Mouse (Mus musculus) kidney, adult 2 months (tissue): Measurements from ENCODE around the gene Gm17402. TPM values are rescaled to one million over a fixed set of nuclear protein-coding genes. Genes with fewer than 3 reads are reported as not detected.

ENCODE experiments used
- DNase-seq: peaks from one replicate; pipeline ENCODE4 v3.0.0; 2021
- H3K27ac ChIP-seq: fragments of 200-500 bp; 2 replicates; pipeline ENCODE4 v1.5.1; 2012; ENCODE audit warnings: low read depth, low read length, control low read depth, inconsistent platforms; ENCODE audit not compliant: insufficient read depth
- H3K27me3 ChIP-seq: fragments of 200-500 bp; replicated peaks from 2 replicates; pipeline ENCODE4 v1.6.1; 2012; ENCODE audit warnings: mild to moderate bottlenecking, moderate library complexity, low read length, inconsistent platforms; ENCODE audit not compliant: control insufficient read depth, insufficient read depth
- H3K36me3 ChIP-seq: fragments of 200-500 bp; 2 replicates; pipeline ENCODE4 v1.6.1; 2012; ENCODE audit warnings: mild to moderate bottlenecking, moderate library complexity, low read length, inconsistent platforms; ENCODE audit not compliant: control insufficient read depth, insufficient read depth
- H3K4me1 ChIP-seq: fragments of 200-500 bp; 2 replicates; pipeline ENCODE4 v1.6.1; 2011; ENCODE audit warnings: low read length; ENCODE audit not compliant: control insufficient read depth, insufficient read depth
- H3K4me3 ChIP-seq: fragments of 200-500 bp; 2 replicates; pipeline ENCODE4 v1.5.1; 2011; ENCODE audit warnings: mild to moderate bottlenecking, low read depth, low read length, control low read depth; ENCODE audit not compliant: insufficient read depth
- CTCF ChIP-seq: fragments of 200-500 bp; conservative IDR thresholded peaks from 2 replicates; pipeline ENCODE4 v1.5.1; 2011; ENCODE audit warnings: low read depth, mild to moderate bottlenecking, control low read depth, low read length, moderate library complexity, mixed read lengths; ENCODE audit not compliant: insufficient read depth, insufficient read length
- POLR2A ChIP-seq: fragments of 200-500 bp; IDR thresholded peaks from one replicate; pipeline ENCODE4 v1.6.1; 2011; ENCODE audit warnings: low read depth, low read length, control low read depth
- WGBS: fragments of 180-500 bp; shearing (Covaris S2); methylation state at CpG from one replicate; pipeline ENCODE4 v1.1.7; 2018; 5-methylcytosine and 5-hydroxymethylcytosine counted together
- polyA plus RNA-seq: library from polyadenylated mRNA; depleted of rRNA; stranded (reverse); fragments of >200 nt; gene quantifications from 2 replicates; pipeline ENCODE4 v1.2.3, GENCODE M21; 2012; rRNA removed

Gene Gm17402
- polyA plus RNA-seq, 1 experiment: not detected

DNA sequence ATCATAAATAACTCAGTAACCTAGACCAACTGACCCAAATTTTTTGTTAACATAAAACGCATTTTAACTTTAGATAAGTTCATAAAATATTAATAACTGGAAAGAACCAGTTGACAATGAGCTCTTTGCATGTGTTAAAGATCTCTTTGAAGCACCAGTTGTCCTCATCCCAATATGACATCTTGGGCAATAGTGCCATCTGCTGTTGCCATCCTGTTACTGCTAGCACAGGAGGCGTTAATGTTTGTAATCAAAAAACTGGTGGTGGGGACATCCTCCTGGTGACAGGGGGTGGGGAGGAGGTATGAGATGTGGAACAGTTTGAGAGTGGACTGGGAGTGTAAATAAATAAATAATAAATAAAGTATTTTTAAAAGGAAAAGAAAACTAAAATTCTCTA, 30.4 kb downstream of the Gm17402 start:
- WGBS: 12% methylated on average over 2 of the region's 2 CpGs
- no peaks in the 10 kb centered on the region for H3K27me3 ChIP-seq
- no peak for TF ChIP-seq POLR2A
- TF ChIP-seq CTCF: peak; percentile 60

DNA sequence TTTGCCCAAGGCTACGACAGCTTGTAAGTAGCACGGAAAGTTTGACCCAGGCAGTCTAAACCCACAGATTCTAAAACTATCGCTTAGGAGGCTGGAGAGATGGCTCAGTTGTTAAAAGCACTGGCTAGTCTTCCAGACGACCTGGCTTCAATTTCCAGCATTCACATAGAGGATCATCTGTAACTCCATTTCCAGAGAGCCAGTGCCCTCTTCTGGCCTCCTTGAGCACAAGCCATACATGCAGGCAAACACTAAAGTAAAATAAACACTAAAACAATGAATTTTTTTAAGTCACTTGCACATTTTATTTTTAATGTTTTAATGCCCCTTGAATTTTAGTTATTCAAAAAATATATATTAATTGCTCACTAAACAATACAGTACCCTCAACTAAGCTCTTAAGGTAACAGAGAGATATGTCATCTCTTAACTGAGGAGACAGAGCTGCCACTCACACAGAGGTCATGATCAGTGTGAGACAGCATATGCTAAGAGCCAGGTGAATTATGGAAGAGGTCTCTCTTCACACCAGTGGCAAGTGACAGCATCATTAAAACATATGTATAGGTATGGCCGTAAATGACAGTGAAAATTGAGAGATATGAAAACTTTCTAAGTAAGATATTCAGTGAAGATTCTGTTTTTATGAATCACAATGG, 31.8 kb downstream of the Gm17402 start:
- 67% methylated on average over 5 of the region's 5 CpGs for WGBS
- Histone ChIP-seq H3K27me3 (no peaks in the 10 kb centered on the region), H3K36me3 (no peaks in the 10 kb centered on the region), H3K27ac (no peak overlapping the region), H3K4me3 (no peak overlapping the region), H3K4me1 (no peaks in the 10 kb centered on the region)
- TF ChIP-seq CTCF (peak; percentile 53), POLR2A (no peak)
- no peak for DNase-seq

More for the DNA sequence above, 30.4 kb downstream of the Gm17402 start:
- no peak overlapping the region for H3K4me3 ChIP-seq
- H3K36me3 ChIP-seq: no peaks in the 10 kb centered on the region
- no peaks in the 10 kb centered on the region for H3K4me1 ChIP-seq
- DNase-seq: peak; percentile 53
- no peak overlapping the region for H3K27ac ChIP-seq

DNA sequence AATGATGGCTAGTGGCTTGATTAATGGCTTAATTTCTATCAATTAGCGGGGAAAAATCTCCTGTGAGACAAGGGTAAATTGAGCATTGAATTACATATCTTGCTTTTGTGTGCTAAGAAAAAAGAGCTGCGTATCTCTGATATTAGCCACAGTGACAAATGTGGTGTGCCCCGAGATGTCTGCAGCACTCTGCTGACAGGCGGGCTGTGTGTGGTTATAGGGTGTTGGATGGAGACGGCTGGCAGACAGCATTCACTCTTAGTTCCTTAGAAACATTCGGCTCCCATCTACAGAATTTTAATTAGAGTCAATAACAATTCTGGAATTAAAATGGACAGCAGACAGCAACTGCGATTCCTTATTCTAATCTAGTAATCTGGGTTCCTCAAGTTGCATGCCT, 34.0 kb downstream of the Gm17402 start:
- Histone ChIP-seq H3K27ac (no peak overlapping the region), H3K4me1 (no peaks in the 10 kb centered on the region), H3K27me3 (no peaks in the 10 kb centered on the region), H3K4me3 (no peak overlapping the region), H3K36me3 (no peaks in the 10 kb centered on the region)
- DNase-seq: no peak
- no peak for TF ChIP-seq CTCF
- no peak for TF ChIP-seq POLR2A
- WGBS: 88% methylated on average over 7 of the region's 7 CpGs

DNA sequence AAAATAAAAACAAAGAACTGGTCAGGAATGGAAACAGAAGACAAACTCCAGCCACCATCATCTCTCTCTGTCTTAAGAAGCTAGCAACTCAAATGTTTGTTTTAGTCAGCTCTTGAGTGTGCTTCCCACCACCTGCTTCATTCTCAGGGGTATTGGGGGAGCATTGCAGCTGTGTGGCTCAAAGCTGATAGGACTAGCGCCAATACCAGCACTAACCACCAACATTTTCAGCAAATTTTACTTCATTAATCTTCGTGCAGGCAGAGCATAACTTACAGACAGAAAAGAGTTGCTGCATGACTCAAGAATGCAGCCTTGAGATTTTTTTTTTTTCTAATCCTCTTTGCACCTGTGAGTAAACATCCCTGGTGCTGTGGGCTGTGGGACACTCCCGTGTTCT, 35.4 kb downstream of the Gm17402 start:
- 69% methylated on average over 3 of the region's 3 CpGs for WGBS
- H3K4me3 ChIP-seq: no peak overlapping the region
- H3K27me3 ChIP-seq: no peaks in the 10 kb centered on the region
- H3K27ac ChIP-seq: no peak overlapping the region
- no peak for DNase-seq
- H3K4me1 ChIP-seq: no peaks in the 10 kb centered on the region
- TF ChIP-seq POLR2A: no peak
- TF ChIP-seq CTCF: no peak
- no peaks in the 10 kb centered on the region for H3K36me3 ChIP-seq

DNA sequence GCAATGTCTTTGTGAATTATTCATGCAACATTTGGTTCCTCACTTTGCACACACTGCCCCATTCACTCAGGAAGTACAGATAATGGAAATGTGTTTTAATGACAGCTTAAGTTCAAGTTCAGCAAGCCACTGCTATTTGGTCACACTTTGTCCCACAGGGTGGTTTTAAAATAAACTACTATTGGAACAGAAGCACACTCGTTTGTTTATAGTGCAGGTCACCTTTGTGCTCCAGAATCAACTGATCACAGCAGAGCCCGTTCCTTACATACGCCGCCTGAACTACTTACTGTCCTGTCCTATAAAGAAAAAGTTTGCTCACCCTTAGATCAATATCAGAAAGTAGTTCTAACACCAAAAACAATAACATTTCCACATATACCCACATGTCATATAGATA, 52.5 kb downstream of the Gm17402 start:
- Histone ChIP-seq H3K4me3 (no peak overlapping the region), H3K36me3 (no peaks in the 10 kb centered on the region), H3K27me3 (no peaks in the 10 kb centered on the region), H3K27ac (no peak overlapping the region), H3K4me1 (no peaks in the 10 kb centered on the region)
- no peak for DNase-seq
- WGBS: 75% methylated on average over 4 of the region's 4 CpGs
- TF ChIP-seq POLR2A (no peak), CTCF (no peak)

Other genes with a start within 250 kb of the Gm17402 start
- 0.11 and 1.6 TPM in 2 replicates for gene Mlf1, start 1.1 kb downstream of the Gm17402 start, polyA plus RNA-seq
- gene Gfm1, start 54.9 kb upstream of the Gm17402 start, polyA plus RNA-seq: 37.7 and 55.0 TPM in 2 replicates
- 25.7 and 34.1 TPM in 2 replicates for gene Lxn, start 88.8 kb upstream of the Gm17402 start, polyA plus RNA-seq
- gene Rarres1, start 140.4 kb upstream of the Gm17402 start, polyA plus RNA-seq: 1.7 and 2.5 TPM in 2 replicates
- gene Mfsd1, start 207.6 kb upstream of the Gm17402 start, polyA plus RNA-seq: 191 and 214 TPM in 2 replicates